Mouse (Mus musculus) left cerebral cortex, adult 2 months (tissue): Measurements from ENCODE around the gene Rpl11. TPM values are rescaled to one million over a fixed set of nuclear protein-coding genes. Genes with fewer than 3 reads are reported as not detected.

Source experiments
- DNase-seq, 2 experiments: peaks; one replicate each; pipeline ENCODE4 v3.0.0; 2021 to 2022; ENCODE audit warnings: low spot score in 2 of 2, mixed read lengths in 1 of 2; ENCODE audit errors: extremely low spot score in 1 of 2
- H3K27ac ChIP-seq: fragments of 200-600 bp; 2 replicates; pipeline ENCODE4 v1.8.1; 2022
- H3K4me3 ChIP-seq: fragments of 200-600 bp; 2 replicates; pipeline ENCODE4 v1.8.1; 2022
- CTCF ChIP-seq: fragments of 200-600 bp; IDR thresholded peaks from 2 replicates; pipeline ENCODE4 v1.8.1; 2022; ENCODE audit warnings: antibody characterized with exemption, mild to moderate bottlenecking, moderate library complexity
- intact Hi-C: fragments of 180-260 bp; cut with DNase I; formaldehyde crosslinking; loops from one replicate; pipeline ENCODE4 v1.15.1; 2025
- total RNA-seq, 2 experiments: library from RNA; stranded (reverse); gene quantifications; 2 replicates each; pipeline ENCODE4 v1.2.3; 2021

The Rpl11 gene
- total RNA-seq, 2 experiments from 2014 or later, result 271 to 308 TPM

DNA sequence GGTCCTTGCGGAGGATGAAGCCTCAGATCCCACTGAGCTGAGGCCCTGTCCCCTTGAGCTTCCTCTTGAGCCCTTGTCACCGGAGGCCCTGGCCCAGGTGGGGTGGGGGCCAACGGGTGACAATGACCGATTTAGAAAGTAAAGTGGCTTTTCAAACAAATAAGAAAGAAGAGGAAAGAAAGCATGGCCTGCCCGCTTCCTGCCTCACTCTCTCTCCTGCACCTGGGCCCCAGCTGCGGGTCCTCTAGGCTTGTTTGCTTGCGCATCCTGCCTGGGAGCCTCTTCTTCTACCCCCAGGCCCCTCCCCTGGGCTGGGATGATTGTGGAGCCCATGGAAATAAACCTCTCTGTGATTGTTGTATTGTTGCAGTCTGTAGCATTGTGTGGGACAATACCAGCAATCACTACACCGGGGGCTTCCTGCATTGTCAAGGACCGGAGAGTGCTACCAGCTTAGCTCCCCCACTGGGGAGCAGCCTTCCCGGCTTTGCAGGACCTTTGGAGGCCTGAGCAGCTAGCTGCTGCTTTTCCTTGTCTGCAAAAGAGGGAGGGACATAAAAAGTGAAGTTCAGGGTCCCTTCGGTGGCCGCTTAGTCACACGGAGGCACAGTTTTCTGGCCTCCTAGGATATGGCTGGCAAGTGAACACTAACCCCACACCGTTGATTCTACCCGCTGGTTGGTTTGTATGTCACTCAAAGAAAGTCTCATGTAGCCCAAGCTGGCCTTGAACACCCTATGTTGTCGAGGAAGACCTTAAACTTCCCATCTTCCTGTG, 35.9 kb upstream of the Rpl11 start:
- H3K27ac ChIP-seq, result no peak overlapping the region
- intact Hi-C loops, result no loop called here
- DNase-seq, result no peak
- no peak for TF ChIP-seq CTCF
- H3K4me3 ChIP-seq, result no peak overlapping the region

DNA sequence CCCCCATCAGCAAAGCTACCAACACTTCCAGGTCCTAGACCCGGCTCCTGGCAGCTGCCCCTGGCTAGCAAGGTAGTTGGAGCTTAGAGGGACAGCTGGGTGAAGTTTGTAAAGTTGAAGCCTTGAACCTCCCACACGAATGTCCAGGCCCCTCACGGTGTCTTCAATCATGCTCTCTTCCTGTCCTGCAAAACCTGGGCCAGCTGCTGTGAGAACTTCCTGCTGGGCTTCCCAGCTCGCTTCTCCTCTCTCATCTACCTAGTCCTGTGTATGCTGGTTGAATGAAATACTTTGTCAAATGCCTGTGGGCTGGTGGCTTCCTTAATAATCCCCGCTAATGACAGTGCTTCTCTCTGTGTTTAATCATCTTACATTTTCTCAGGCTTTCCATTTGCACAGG, 35.1 kb upstream of the Rpl11 start:
- Histone ChIP-seq H3K4me3 (no peak overlapping the region), H3K27ac (no peak overlapping the region)
- no peak for TF ChIP-seq CTCF
- no peak for DNase-seq
- intact Hi-C loops, result no loop called here

DNA sequence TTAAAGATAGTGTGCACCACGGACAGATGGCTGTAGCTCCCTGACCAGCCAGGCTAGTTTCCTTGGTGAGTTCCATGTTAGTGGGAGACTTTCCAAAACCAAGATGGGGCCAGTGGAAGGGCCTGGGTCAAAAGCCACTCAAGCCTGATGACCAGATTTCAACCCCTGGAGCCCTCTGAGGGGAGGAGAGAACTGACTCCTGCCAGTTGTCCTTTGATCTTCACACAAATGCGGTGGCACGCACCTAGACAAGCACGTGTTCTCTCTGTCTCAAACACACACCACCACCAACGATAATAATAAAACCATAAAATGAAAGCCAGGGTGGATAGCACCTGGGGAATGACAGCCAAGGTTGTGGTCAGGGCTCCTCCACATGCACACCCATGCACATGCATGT, 34.0 kb upstream of the Rpl11 start:
- TF ChIP-seq CTCF, result no peak
- intact Hi-C loops, result no loop called here
- DNase-seq, result no peak
- H3K4me3 ChIP-seq, result no peak overlapping the region
- no peak overlapping the region for H3K27ac ChIP-seq

DNA sequence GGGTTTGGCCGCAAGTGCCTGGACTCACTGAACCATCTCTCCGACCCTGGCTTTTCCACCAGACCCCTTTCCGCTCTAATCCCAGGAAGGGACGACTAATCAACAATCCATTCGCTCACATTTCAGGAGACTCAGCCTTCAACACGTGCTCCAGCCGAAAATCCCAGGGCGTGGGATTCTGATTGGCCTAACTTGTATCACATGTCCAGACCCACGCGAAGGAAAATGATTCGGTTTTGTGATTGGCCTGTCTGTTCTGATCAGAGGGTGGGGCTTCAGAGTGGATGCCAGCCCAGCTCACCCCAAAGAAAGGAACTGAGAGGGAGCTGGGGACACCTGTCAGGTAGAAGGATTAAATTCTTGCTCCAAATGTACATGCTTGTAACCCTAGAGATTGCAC, 31.6 kb upstream of the Rpl11 start:
- no peak for TF ChIP-seq CTCF
- H3K27ac ChIP-seq, result no peak overlapping the region
- H3K4me3 ChIP-seq, result no peak overlapping the region
- intact Hi-C loops, result no loop called here
- DNase-seq, result no peak

DNA sequence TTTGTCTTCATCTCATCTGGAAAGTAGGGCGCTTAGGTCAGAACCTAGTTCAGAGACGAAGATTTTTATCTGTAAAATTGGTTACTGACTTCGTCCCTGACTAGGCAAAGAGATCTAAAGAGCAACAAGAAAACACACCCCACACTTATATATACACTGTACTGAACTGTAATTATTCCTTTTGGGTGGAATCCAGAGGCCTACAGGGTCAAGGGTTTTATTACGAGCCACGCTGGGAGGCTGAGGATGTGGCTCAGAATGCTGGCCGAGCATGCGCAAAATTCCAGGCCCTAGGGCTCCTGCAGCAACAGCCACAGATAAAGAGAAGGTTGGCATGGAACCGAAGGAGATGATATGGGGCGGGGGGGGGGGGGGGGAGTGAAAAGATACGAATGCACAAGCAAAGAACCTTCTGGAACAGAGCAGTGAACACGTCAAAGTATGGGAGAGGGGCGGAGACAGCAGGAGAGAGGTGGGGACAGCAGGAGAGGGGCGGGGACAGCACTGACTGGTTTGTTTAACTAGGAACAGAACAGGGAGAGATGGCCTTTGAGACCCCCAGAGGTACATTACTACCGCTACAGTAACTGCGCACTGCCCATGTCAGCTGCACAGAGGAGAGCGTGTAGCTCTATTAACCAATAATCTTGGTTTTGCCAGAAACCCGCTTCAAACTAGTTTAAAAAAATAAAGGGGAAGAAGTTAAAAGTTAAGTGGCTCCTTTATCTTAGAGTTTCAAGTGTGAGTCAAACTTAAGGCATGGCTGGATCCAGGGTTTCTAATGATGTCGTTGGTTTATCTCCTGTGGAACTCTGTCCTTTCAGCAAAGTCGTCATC, 30.3 kb upstream of the Rpl11 start:
- Histone ChIP-seq H3K4me3 (no peak overlapping the region), H3K27ac (no peak overlapping the region)
- no peak for TF ChIP-seq CTCF
- intact Hi-C loops, result no loop called here
- no peak for DNase-seq

DNA sequence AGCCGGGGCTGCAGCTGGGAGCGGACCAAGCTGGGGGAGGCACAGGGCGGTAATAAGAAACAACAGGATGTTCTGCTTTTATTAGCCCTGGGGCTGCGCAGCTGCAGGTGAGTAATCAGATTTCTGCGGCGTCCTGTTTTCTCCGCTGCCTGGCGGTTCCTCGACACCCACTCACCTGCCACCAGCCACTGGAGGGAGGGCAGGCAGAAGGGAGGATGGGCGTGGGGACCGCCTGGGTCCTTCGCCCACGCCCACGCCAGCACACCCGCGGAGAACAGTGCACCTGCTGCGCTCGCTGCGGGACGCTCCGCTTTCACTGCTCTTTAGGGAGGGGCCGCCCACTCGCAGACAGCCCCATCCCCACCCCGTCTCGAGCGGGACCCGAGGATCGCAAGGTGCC, 28.5 kb upstream of the Rpl11 start:
- intact Hi-C loops, result no loop called here
- no peak overlapping the region for H3K27ac ChIP-seq
- TF ChIP-seq CTCF, result no peak
- peak overlapping the region; percentile 14 for H3K4me3 ChIP-seq
- DNase-seq, result peak in 1 of 2 experiments; percentile 48

DNA sequence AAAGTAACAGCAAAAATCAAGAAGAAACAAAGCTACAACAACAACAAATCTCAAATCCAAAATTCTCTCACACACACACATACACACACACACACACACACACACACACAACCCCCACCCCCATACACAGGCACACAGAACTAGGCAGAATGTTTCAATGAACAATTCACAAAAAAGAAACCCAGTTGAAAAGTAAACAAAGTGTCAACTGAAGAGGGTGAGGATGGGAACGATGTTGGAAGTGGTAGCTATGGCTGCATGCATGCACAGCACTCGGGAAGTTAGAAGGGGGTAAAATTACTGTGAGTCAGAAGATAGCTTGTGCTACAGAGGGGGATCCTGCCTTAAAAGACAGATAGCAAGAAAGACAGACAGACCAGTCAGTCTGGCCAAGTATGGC, 25.4 kb upstream of the Rpl11 start:
- Histone ChIP-seq H3K4me3 (no peak overlapping the region), H3K27ac (no peak overlapping the region)
- DNase-seq, result no peak
- intact Hi-C loops, result no loop called here
- no peak for TF ChIP-seq CTCF

DNA sequence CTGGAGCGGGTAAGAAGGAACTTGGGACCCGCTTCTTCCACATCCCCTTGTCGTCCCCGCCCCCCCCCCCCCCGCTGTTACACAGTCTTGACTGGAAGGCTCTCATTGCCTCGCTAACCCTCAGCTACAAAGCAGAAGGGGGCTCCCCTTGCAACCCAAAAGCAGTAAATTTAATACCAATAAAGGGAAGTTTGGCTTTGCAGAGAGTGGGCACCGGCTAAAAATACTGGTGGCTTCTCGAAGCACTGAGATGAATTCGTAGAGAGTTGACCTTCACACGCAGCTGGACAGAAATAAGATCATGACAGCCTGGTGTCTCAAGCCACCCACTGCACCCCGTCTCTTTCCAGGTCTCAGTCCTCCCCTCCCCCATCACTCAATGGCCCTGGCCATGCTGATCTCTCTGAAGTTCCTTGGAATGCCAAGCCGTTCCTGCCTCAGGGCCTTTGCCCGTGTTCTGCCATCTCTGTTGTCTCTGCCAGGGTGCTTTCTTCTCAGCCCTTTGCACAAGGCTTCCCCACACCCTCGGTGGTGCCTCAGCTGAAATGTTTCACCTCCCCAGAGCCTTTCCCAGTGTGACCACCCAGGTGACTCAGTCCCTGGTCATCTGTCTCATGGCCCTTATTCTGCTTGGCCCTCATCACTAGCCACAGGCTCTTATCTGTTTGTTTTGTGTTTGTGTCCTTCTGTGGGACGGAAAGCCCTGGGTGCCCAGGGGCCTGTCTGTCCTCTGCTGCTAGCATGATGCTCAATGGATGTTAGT, 23.7 kb upstream of the Rpl11 start:
- no peak for DNase-seq
- intact Hi-C loops, result no loop called here
- H3K27ac ChIP-seq, result no peak overlapping the region
- no peak overlapping the region for H3K4me3 ChIP-seq
- TF ChIP-seq CTCF, result no peak

DNA sequence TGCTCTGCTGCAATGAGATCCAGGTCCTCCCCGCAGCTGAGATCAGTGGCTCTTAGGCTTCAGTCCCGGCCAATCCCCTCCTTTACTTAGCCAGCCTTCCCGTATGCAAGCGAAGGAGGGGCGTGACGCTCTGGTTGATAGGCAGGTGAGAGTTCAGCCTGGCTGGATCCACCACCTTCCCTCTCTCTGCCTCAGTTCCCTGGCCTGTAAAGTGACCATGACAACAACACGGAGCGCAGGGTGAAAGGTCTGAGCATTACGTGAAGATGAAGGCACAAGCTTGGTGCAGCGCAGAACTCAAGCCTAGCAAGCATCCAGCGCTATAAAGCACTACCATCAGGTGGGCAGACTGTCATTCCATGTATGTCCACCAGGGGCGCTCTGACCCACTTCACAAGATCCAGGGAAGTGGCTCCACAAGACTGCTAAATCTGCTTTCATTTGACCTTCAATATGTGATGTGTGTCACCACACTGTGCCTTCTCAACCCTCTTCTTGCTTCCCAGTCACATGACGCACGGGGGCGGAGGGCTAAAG, 18.0 kb upstream of the Rpl11 start:
- no peak overlapping the region for H3K4me3 ChIP-seq
- H3K27ac ChIP-seq, result no peak overlapping the region
- intact Hi-C loops, result loop anchor here (2.0 kb wide), 1 partner anchor 78 kb away; no protein-coding TSS in a partner anchor
- peak; percentile 97 for TF ChIP-seq CTCF
- peak; percentile 73 to 76 for DNase-seq

DNA sequence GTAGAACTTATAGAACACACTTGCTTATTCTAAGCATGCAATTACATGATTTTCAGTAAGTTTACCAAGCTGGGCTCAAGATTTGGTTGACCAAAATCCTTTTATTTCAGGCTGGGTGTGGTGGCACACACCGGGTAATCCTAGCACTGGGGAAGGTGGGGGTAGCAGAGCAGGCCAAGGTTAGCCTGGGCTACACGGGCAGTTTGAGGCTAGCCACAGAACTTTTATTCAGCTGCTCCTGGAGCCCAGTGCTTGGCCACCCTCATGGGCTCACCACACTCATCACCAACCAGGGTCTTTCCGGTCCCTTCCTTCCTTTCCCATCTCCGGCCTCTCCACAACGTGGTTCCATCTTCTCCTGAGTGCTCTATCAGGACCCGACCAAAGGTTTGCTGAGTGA, 17.4 kb upstream of the Rpl11 start:
- TF ChIP-seq CTCF, result no peak
- Histone ChIP-seq H3K4me3 (no peak overlapping the region), H3K27ac (no peak overlapping the region)
- intact Hi-C loops, result loop anchor here (1.0 to 2.0 kb wide), 2 partner anchors 78 to 90 kb away; no protein-coding TSS in a partner anchor
- DNase-seq, result no peak

DNA sequence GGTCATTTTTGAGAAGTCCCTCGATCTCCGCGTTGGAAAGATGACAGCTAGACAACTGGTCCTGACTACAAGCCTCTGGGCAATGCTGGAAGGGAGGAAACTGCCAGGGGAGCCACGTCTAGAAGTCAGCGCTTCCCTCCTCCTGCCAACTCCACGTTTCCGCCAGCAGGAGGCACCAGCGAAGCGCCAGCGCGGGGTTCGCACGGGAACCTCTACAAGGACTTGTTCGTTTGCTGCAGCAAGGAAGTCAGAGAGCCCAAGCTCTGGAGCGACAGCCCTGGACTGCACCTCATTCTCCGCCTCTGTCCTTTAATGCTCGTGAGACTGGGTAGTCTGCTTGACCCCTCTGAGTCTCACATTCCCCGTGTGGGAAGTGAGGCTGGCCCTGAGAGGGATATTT, 16.7 kb upstream of the Rpl11 start:
- Histone ChIP-seq H3K27ac (no peak overlapping the region), H3K4me3 (no peak overlapping the region)
- TF ChIP-seq CTCF, result peak; percentile 87
- intact Hi-C loops, result loop anchor here (1.0 to 2.0 kb wide), 2 partner anchors 79 to 90 kb away; no protein-coding TSS in a partner anchor
- DNase-seq, result peak; percentile 73 to 74
